Mouse (Mus musculus): ENCODE results near the gene Plekha7. TPM values are rescaled to one million over a fixed set of nuclear protein-coding genes. Genes with fewer than 3 reads are reported as not detected.

Gene Plekha7
- total and polyA plus RNA-seq, 2 experiments from 2014 or later = 19.4 to 40.4 TPM

- Histone ChIP-seq H3K9me3 (replicated peaks; ENCODE audit: control insufficient read depth, low read length) (no peaks in the 10 kb centered on the region), H3K4me2 (ENCODE audit: low read depth, low read length) (no peak overlapping the region), H3K27ac (ENCODE audit: low read depth) (no peak overlapping the region), H3K27me3 (ENCODE audit: control insufficient read depth, insufficient read depth, low read length) (no peaks in the 10 kb centered on the region), H3K9ac (replicated peaks; ENCODE audit: low read depth, low read length) (no peak overlapping the region), H3K4me3 (ENCODE audit: low read depth, low read length) (no peak overlapping the region), H3K4me1 (ENCODE audit: control insufficient read depth, insufficient read depth) (peaks cover 35% of the 10 kb centered on the region), H3K36me3 (replicated peaks; ENCODE audit: control insufficient read depth, insufficient read depth, low read length) (no peaks in the 10 kb centered on the region; the same call in none of the 2 replicates)
- no peak for TF ChIP-seq CTCF (IDR thresholded peaks at IDR 0.05; ENCODE audit: low read depth)
- TF ChIP-seq EP300 (IDR thresholded peaks at IDR 0.05; ENCODE audit: low read depth) = no peak
- ATAC-seq (ENCODE audit: insufficient read depth, low read depth) = no peak
- 47% methylated on average over 11 of the region's 11 CpGs for WGBS
- DNase-seq (ENCODE audit: low spot score) = no peak
Measured at GRCm38 (mm10) chr7:116184358-116185057, 123.7 kb downstream of the Plekha7 start.

- ATAC-seq (ENCODE audit: insufficient read depth, low read depth) = peak; percentile 47
Measured at GRCm38 (mm10) chr7:116182451-116182850, 125.7 kb downstream of the Plekha7 start.

DNA sequence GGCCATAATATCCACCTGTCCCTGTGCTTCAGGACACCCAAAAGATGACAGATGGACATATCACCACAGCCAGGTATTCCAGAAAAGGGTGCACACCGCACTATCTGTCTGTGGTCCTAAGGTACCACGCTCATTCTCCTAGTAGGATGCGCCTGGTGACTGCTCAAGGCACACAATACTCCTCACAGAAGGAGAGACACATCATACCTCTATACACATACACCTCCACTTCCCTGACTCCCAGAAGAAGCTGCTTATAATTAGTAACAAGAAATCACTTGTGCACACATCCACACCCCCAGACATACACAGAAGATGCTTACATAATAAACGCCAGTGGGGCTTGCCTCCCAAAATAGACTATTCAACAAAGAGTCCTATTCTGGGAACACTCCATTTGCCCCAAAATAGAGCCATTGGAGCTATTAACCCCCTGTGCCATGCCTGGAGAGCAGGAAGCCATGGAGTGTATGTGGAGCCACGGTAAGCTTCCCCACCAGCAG, 126.7 kb downstream of the Plekha7 start:
- TF ChIP-seq CTCF (IDR thresholded peaks at IDR 0.05; ENCODE audit: low read depth) (no peak), EP300 (IDR thresholded peaks at IDR 0.05; ENCODE audit: low read depth) (no peak)
- Histone ChIP-seq H3K9ac (replicated peaks; ENCODE audit: low read depth, low read length) (no peak overlapping the region), H3K4me2 (ENCODE audit: low read depth, low read length) (no peak overlapping the region), H3K4me1 (ENCODE audit: control insufficient read depth, insufficient read depth) (peaks cover 24% of the 10 kb centered on the region), H3K36me3 (replicated peaks; ENCODE audit: control insufficient read depth, insufficient read depth, low read length) (peaks cover under 1% of the 10 kb centered on the region), H3K9me3 (replicated peaks; ENCODE audit: control insufficient read depth, low read length) (no peaks in the 10 kb centered on the region), H3K27ac (ENCODE audit: low read depth) (no peak overlapping the region), H3K4me3 (ENCODE audit: low read depth, low read length) (no peak overlapping the region), H3K27me3 (ENCODE audit: control insufficient read depth, insufficient read depth, low read length) (no peaks in the 10 kb centered on the region)
- DNase-seq (ENCODE audit: low spot score) = no peak
- ATAC-seq (ENCODE audit: insufficient read depth, low read depth) = no peak
- WGBS = 69% methylated on average over 5 of the region's 5 CpGs

More at GRCm38 (mm10) chr7:116182451-116182850, 125.7 kb downstream of the Plekha7 start:
- peaks cover 32% of the 10 kb centered on the region for H3K4me1 ChIP-seq (ENCODE audit: control insufficient read depth, insufficient read depth)
- no peak overlapping the region for H3K4me3 ChIP-seq (ENCODE audit: low read depth, low read length)
- TF ChIP-seq CTCF (IDR thresholded peaks at IDR 0.05; ENCODE audit: low read depth) (no peak), EP300 (IDR thresholded peaks at IDR 0.05; ENCODE audit: low read depth) (no peak)
- WGBS = 48% methylated on average over 1 of the region's 1 CpGs
- H3K27ac ChIP-seq (ENCODE audit: low read depth) = 0 out of 2 replicates have a peak overlapping the region, but pooled peaks have one; percentile 36
- no peaks in the 10 kb centered on the region for H3K9me3 ChIP-seq (replicated peaks; ENCODE audit: control insufficient read depth, low read length)
- peak; percentile 63 for DNase-seq (ENCODE audit: low spot score)
- no peaks in the 10 kb centered on the region; the same call in none of the 2 replicates for H3K36me3 ChIP-seq (replicated peaks; ENCODE audit: control insufficient read depth, insufficient read depth, low read length)
- no peak overlapping the region for H3K4me2 ChIP-seq (ENCODE audit: low read depth, low read length)
- no peak overlapping the region for H3K9ac ChIP-seq (replicated peaks; ENCODE audit: low read depth, low read length)
- H3K27me3 ChIP-seq (ENCODE audit: control insufficient read depth, insufficient read depth, low read length) = no peaks in the 10 kb centered on the region

DNA sequence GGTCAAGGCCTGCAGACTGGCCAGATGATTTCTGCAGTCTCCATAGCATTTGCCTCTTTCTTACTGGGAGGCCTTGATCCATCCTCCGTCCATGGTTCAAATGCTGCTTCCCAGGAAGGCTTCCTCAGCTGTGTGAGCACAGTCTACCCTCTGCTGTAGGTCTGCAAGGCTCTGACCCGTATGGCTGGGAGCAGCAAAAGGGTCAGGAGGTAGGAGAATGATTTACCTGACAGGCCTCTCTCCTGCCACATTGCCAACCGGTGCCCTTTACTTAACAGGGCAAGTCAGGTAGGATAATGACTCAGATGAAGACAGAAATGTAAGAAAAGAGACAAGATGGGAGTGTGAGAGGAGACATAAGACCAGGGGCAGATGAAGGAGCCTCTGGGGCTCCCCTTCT, 129.3 kb downstream of the Plekha7 start:
- DNase-seq (ENCODE audit: low spot score) (no peak), ATAC-seq (ENCODE audit: insufficient read depth, low read depth) (no peak)
- 87% methylated on average over 3 of the region's 3 CpGs for WGBS
- no peak for TF ChIP-seq CTCF (IDR thresholded peaks at IDR 0.05; ENCODE audit: low read depth)
- no peak for TF ChIP-seq EP300 (IDR thresholded peaks at IDR 0.05; ENCODE audit: low read depth)
- Histone ChIP-seq H3K9me3 (replicated peaks; ENCODE audit: control insufficient read depth, low read length) (no peaks in the 10 kb centered on the region), H3K4me2 (ENCODE audit: low read depth, low read length) (no peak overlapping the region), H3K27me3 (ENCODE audit: control insufficient read depth, insufficient read depth, low read length) (no peaks in the 10 kb centered on the region), H3K4me3 (ENCODE audit: low read depth, low read length) (no peak overlapping the region), H3K9ac (replicated peaks; ENCODE audit: low read depth, low read length) (no peak overlapping the region), H3K4me1 (ENCODE audit: control insufficient read depth, insufficient read depth) (peaks cover 20% of the 10 kb centered on the region), H3K27ac (ENCODE audit: low read depth) (no peak overlapping the region), H3K36me3 (replicated peaks; ENCODE audit: control insufficient read depth, insufficient read depth, low read length) (peaks cover 16% of the 10 kb centered on the region)

GRCm38 (mm10) chr7:116172774-116173173, 135.4 kb downstream of the Plekha7 start:
- no peak overlapping the region for H3K4me3 ChIP-seq (ENCODE audit: low read depth, low read length)
- DNase-seq (ENCODE audit: low spot score) (no peak), ATAC-seq (ENCODE audit: insufficient read depth, low read depth) (peak; percentile 43; the same call in 1 of the 2 replicates)
- H3K27me3 ChIP-seq (ENCODE audit: control insufficient read depth, insufficient read depth, low read length) = no peaks in the 10 kb centered on the region
- WGBS = 77% methylated on average over 10 of the region's 10 CpGs
- H3K9me3 ChIP-seq (replicated peaks; ENCODE audit: control insufficient read depth, low read length) = no peaks in the 10 kb centered on the region
- peaks cover 21% of the 10 kb centered on the region for H3K36me3 ChIP-seq (replicated peaks; ENCODE audit: control insufficient read depth, insufficient read depth, low read length)
- peaks cover 12% of the 10 kb centered on the region for H3K4me1 ChIP-seq (ENCODE audit: control insufficient read depth, insufficient read depth)
- no peak overlapping the region for H3K27ac ChIP-seq (ENCODE audit: low read depth)
- no peak overlapping the region for H3K9ac ChIP-seq (replicated peaks; ENCODE audit: low read depth, low read length)
- TF ChIP-seq EP300 (IDR thresholded peaks at IDR 0.05; ENCODE audit: low read depth) (no peak), CTCF (IDR thresholded peaks at IDR 0.05; ENCODE audit: low read depth) (no peak)
- H3K4me2 ChIP-seq (ENCODE audit: low read depth, low read length) = no peak overlapping the region

All from heart, postnatal 0 days (tissue).